Mouse (Mus musculus): Measurements from ENCODE around the gene Dlec1.
A peak's percentile ranks its signal among the peaks of the same experiment; 100 is the strongest.

Gene Dlec1

GRCm38 (mm10) chr9:119101992-119102782 lies at the start of gene Dlec1:
Dlec1 (plus strand) TSS chr9:119102478.
- DNase-seq (ENCODE audit: low spot score), result peak; percentile 52

- DNase-seq (ENCODE audit: low spot score), result no peak
These were observed 48.2 kb upstream of the Dlec1 start for GRCm38 (mm10) chr9:119053964-119054576.

- no peak for DNase-seq (ENCODE audit: low spot score)
These were observed 46.9 kb upstream of the Dlec1 start for GRCm38 (mm10) chr9:119055336-119055735.

- no peak for DNase-seq (ENCODE audit: low spot score)
These were observed 44.0 kb upstream of the Dlec1 start for GRCm38 (mm10) chr9:119058245-119058644.

- no peak for DNase-seq (ENCODE audit: low spot score)
These were observed 41.6 kb upstream of the Dlec1 start for GRCm38 (mm10) chr9:119060701-119061100.

GRCm38 (mm10) chr9:119063036-119063644 lies 39.1 kb upstream of the Dlec1 start:
- no peak for DNase-seq (ENCODE audit: low spot score)

GRCm38 (mm10) chr9:119064296-119064695 lies 38.0 kb upstream of the Dlec1 start:
- no peak for DNase-seq (ENCODE audit: low spot score)

- DNase-seq (ENCODE audit: low spot score), result peak; percentile 80
These were observed 34.7 kb upstream of the Dlec1 start for GRCm38 (mm10) chr9:119067601-119068000.

- DNase-seq (ENCODE audit: low spot score), result no peak
These were observed 34.0 kb upstream of the Dlec1 start for GRCm38 (mm10) chr9:119068266-119068665.

GRCm38 (mm10) chr9:119070173-119070825 lies 32.0 kb upstream of the Dlec1 start:
- DNase-seq (ENCODE audit: low spot score), result no peak

GRCm38 (mm10) chr9:119071786-119072185 lies 30.5 kb upstream of the Dlec1 start:
- no peak for DNase-seq (ENCODE audit: low spot score)

- DNase-seq (ENCODE audit: low spot score), result no peak
These were observed 28.9 kb upstream of the Dlec1 start for GRCm38 (mm10) chr9:119073184-119073895.

GRCm38 (mm10) chr9:119075685-119076084 lies 26.6 kb upstream of the Dlec1 start:
- DNase-seq (ENCODE audit: low spot score), result no peak

- DNase-seq (ENCODE audit: low spot score), result no peak
These were observed 22.1 kb upstream of the Dlec1 start for GRCm38 (mm10) chr9:119080040-119080675.

GRCm38 (mm10) chr9:119082039-119082438 lies 20.2 kb upstream of the Dlec1 start:
- no peak for DNase-seq (ENCODE audit: low spot score)

GRCm38 (mm10) chr9:119082656-119083430 lies 19.4 kb upstream of the Dlec1 start:
- no peak for DNase-seq (ENCODE audit: low spot score)

- DNase-seq (ENCODE audit: low spot score), result no peak
These were observed 18.3 kb upstream of the Dlec1 start for GRCm38 (mm10) chr9:119083966-119084365.

GRCm38 (mm10) chr9:119086451-119086850 lies 15.8 kb upstream of the Dlec1 start:
- DNase-seq (ENCODE audit: low spot score), result no peak

GRCm38 (mm10) chr9:119087309-119087708 lies 15.0 kb upstream of the Dlec1 start:
- no peak for DNase-seq (ENCODE audit: low spot score)

- DNase-seq (ENCODE audit: low spot score), result peak; percentile 58
These were observed 14.0 kb upstream of the Dlec1 start for GRCm38 (mm10) chr9:119088148-119088801.

All from layer of hippocampus, adult 9-10 months (tissue).